Mouse (Mus musculus): ENCODE results near the gene Nap1l4.

Gene Nap1l4

GRCm38 (mm10) chr7:143505411-143505810 is 43.5 kb downstream of the Nap1l4 start:
- CTCF ChIA-PET = interaction anchor here (0.6 to 7.3 kb wide), 73 partner anchors 9 to 1117 kb away, joined by 3 to 84 read pairs (median 5); partner anchors contain the start of genes Cars (in 1 of the 4), Cdkn1c (in 1 of the 4), Ctsd (in 1 of the 4) and Osbpl5 (in 1 of the 4)
- POLR2A ChIA-PET = interaction anchor here (0.5 to 5.5 kb wide), 34 partner anchors 10 to 502 kb away, joined by 3 to 29 read pairs (median 4); partner anchors contain the start of genes Cars (in 2 of the 4), Slc22a18 (in 2 of the 4), Cd81 (in 1 of the 4) and Cdkn1c (in 1 of the 4)

DNA sequence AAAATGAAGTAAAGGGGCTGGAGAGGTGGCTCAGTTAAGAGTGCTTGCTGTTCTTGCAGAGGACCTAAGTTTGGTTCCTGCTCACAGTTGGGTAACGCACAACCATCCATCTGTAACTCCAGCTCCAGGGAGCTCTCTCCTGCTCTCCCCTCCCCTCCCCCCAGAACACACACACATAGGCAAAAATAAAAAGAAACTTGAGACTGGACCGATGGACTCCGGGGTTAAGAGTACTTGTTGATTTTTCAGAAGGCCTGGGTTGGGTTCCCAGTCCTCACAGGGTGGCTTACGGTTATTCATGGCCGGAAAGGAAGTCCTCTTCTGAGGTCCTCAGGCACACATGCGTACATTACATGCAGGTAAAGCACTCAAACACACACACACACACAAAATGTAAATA is 45.0 kb downstream of the Nap1l4 start:
- ChIA-PET POLR2A (interaction anchor here in 2 of 4 experiments (0.7 to 5.5 kb wide), 12 partner anchors 10 to 382 kb away, joined by 4 to 29 read pairs (median 8); partner anchors contain the start of genes Cars (in 2 of the 2) and Slc22a18 (in 1 of the 2)), CTCF (interaction anchor here in 2 of 4 experiments (2.3 to 7.3 kb wide), 9 partner anchors 22 to 352 kb away, joined by 9 to 84 read pairs (median 45); partner anchors contain the start of gene Slc22a18 (in 1 of the 2))

DNA sequence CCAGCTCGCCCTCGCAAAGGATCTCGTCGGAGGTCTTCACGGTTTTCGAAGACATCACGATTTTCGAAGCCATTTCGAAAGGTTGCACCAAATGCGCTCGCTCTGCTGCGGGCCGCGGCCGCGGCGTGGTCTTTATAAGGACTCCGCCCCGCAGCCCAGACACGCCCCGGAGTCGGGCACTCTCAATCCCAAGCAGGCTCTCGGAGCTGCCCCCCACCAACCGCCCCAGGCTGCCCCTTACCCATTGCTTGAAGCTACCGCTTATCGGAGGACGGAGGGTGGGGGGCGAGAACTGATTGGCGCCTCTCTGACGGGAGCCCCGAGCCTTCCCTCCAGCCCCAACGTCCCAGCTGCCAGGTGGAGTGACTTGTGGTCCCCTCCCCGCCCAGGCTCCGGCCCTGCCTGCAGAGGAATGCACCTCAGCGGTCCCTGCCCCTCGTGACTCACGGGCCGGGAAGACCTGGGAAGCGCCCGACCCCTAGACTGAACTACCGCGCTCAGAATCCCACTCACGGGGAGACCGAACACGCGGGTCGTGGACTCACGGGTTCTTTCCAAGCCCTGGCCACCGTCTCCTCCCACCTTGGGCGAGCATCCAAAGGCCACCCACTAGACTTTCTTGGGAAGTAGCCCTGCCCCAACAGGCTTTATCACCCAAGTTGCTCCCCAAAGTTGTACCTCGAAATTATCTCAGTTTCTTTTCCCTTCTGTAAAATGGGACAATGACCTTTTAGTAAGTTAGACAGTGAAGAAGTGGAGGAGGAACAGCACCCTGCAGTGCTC is 46.3 kb downstream of the Nap1l4 start, which contains the start of gene Phlda2:
Gene Phlda2 (minus strand): TSS at position 733 of the 783 bp plus-strand sequence.
- ChIA-PET CTCF (interaction anchor here (0.6 to 7.3 kb wide), 18 partner anchors 9 to 440 kb away, joined by 3 to 84 read pairs (median 4); partner anchors contain the start of gene Slc22a18 (in 2 of the 4)), POLR2A (interaction anchor here in 3 of 4 experiments (0.5 to 5.5 kb wide), 31 partner anchors 9 to 495 kb away, joined by 3 to 29 read pairs (median 4); partner anchors contain the start of genes Nap1l4 (in 2 of the 3), Cars (in 1 of the 3), Cdkn1c (in 1 of the 3) and Slc22a18 (in 1 of the 3))

GRCm38 (mm10) chr7:143501643-143502417 is 47.1 kb downstream of the Nap1l4 start:
- CTCF ChIA-PET = interaction anchor here (0.6 to 7.3 kb wide), 22 partner anchors 10 to 439 kb away, joined by 3 to 84 read pairs (median 4); partner anchors contain the start of gene Slc22a18 (in 2 of the 4)
- POLR2A ChIA-PET = interaction anchor here in 2 of 4 experiments (0.6 to 5.5 kb wide), 22 partner anchors 9 to 494 kb away, joined by 3 to 29 read pairs (median 5); partner anchors contain the start of genes Nap1l4 (in 2 of the 2), Cars (in 1 of the 2) and Slc22a18 (in 1 of the 2)

DNA sequence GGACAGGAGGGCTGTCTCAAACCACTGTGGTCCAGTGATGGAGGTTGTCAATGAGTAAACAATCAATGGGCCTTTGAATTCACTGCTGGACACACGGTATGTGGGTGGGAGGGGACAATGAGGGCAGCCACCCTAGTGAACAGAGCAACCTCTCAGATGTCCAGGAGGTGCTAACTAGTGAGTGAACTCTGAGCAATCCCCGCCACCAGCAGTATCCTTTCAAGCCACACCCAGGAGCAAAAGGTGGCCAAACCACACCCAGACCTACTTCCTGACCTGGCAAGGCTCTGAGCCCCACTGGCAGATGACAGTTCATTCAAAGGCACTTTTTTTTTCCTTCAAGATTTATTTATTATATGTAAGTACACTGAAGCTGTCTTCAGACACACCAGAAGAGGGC is 48.0 kb downstream of the Nap1l4 start:
- POLR2A ChIA-PET = interaction anchor here in 2 of 4 experiments (1.0 to 3.2 kb wide), 4 partner anchors 20 to 205 kb away, joined by 3 to 23 read pairs (median 8); partner anchors contain the start of genes Nap1l4 (in 1 of the 2) and Slc22a18 (in 1 of the 2)
- CTCF ChIA-PET = interaction anchor here in 2 of 4 experiments (0.6 to 1.9 kb wide), 3 partner anchors 20 to 34 kb away, joined by 3 to 9 read pairs (median 3); no protein-coding TSS in a partner anchor

DNA sequence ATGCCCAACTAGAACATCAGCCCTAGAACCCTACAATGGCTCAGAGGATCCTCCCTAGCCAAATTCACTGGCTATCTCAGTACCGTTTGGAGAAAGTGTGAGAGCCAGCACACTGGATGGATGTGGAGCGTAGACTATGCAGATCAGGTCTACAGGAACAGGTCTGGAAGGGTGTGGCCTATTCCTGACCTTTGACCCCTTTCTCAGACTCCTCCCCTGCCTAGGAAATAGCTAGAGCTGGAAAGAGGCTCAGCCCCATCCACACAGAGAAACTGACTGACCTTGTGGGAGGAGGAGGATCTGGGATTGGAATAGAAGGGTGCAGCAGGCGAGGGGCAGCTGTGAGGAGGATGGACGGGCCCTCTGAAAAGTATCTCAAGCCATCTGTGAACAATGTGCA is 50.3 kb downstream of the Nap1l4 start:
- CTCF ChIA-PET = interaction anchor here (0.6 to 2.5 kb wide), 10 partner anchors 8 to 347 kb away, joined by 3 to 9 read pairs (median 4); no protein-coding TSS in a partner anchor
- POLR2A ChIA-PET = interaction anchor here in 3 of 4 experiments (0.6 to 1.3 kb wide), 7 partner anchors 12 to 445 kb away, joined by 3 to 4 read pairs (median 3); no protein-coding TSS in a partner anchor

DNA sequence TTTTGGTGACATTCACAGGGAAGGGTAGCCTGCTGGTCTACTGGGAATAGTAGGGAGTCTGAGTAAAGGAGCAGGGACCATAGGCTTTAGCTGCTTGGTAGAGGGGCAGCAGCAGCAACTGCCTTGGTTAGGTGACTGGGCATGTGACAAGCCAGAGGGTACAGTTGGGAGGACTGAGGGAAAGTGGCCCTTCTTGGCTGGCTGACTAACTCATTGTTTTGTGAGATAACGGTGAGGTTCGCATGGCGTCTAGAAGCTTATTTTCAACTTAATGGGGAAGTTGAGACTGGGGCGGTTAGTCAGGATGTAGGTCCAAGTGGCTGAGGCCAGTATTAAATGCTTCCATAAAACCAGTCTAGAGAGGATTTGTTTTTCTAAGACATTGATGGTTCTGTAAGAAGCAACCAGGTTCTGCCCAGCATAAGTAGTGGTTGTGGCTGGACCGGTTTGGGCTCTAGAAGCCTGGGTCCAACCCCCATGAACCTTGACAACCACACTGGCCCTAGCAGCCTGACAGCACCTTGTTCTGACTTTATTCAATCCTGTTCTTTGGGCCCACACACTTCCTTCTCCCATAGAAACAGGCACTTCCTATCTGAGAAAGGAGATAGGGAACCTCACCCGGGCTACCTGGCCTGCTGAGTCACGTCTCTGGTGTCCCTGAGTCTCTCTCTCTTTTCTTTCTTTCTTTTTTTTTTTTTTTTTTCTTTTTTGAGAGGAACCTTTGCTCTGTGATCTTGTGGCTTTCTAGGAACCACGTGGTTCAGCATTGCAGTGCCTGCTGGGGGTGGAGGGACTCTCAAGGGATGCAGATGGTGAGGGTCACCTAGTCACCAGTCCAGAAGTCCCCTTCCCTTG is 53.6 kb downstream of the Nap1l4 start:
- ChIA-PET CTCF (interaction anchor here in 1 of 4 experiments (0.7 to 1.5 kb wide), 2 partner anchors 14 to 15 kb away, joined by 3 read pairs; no protein-coding TSS in a partner anchor), POLR2A (no interaction called here)

- CTCF ChIA-PET = interaction anchor here (0.6 to 2.9 kb wide), 11 partner anchors 12 to 468 kb away, joined by 3 to 12 read pairs (median 4); no protein-coding TSS in a partner anchor
- POLR2A ChIA-PET = interaction anchor here in 2 of 4 experiments (0.9 to 2.8 kb wide), 6 partner anchors 8 to 440 kb away, joined by 3 to 19 read pairs (median 3); partner anchors contain the start of genes Nap1l4 (in 1 of the 2) and Phlda2 (in 1 of the 2)
Observed at GRCm38 (mm10) chr7:143493616-143494126, 55.2 kb downstream of the Nap1l4 start.

- POLR2A ChIA-PET = interaction anchor here in 1 of 4 experiments (2.2 kb wide), 1 partner anchor 13 kb away, joined by 8 read pairs; no protein-coding TSS in a partner anchor
- CTCF ChIA-PET = interaction anchor here in 3 of 4 experiments (0.7 to 3.0 kb wide), 10 partner anchors 9 to 335 kb away, joined by 3 to 15 read pairs (median 4); no protein-coding TSS in a partner anchor
Observed at GRCm38 (mm10) chr7:143489735-143490134, 59.2 kb downstream of the Nap1l4 start.

DNA sequence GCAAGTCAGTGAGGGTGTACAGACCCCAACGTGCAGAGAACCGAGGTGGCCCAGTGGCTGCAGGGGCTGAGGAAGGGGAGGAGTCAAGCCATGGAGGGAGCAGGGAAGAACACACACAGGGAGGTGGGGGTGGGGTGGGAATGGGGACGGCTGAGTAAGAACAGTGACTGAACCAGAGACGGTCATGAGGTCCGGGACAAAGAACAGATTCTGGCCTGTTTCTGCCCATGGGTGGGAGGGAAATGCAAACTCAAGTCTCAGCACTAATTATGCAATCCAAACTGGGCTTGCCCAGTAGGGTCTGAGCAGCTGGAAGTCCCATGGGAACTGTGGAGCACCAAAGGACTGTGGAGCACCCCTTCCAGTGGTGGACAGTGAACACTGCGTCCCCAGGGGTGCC is 66.4 kb downstream of the Nap1l4 start:
- POLR2A ChIA-PET = interaction anchor here (0.6 to 3.8 kb wide), 13 partner anchors 9 to 358 kb away, joined by 3 to 29 read pairs (median 5); partner anchors contain the start of genes Slc22a18 (in 2 of the 4), Nap1l4 (in 1 of the 4) and Phlda2 (in 1 of the 4)
- CTCF ChIA-PET = interaction anchor here in 3 of 4 experiments (0.6 to 5.0 kb wide), 9 partner anchors 9 to 676 kb away, joined by 3 to 82 read pairs (median 4); partner anchors contain the start of gene Slc22a18 (in 1 of the 3)

DNA sequence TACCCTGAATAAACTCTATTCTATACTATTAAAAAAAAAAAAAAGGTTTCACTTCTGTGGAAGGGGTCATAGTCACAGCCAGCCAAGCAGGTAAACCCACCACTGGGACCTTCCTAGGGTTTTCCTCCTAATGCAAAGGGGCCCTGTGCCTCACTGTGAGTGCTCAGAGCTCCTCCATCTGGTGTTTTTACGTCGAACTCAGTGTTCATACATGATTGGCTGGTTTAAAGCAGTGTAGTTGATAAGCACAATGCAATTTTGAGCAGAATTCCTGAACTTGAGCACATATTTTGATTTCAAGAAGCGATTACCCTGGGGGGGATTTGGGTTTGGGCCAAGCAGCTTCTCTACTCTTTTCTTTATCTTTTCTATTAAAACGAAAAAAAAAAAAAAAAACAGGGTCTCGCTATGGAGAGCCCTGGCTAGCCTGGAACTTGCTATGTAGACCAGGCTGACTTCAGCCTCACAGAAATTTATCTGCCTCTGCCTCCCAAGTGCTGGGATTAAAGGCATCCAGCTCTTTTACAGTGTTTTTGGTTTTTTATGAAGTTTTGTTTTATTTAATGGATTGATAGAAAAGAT is 67.0 kb downstream of the Nap1l4 start:
- POLR2A ChIA-PET = interaction anchor here (0.6 to 3.8 kb wide), 14 partner anchors 8 to 358 kb away, joined by 3 to 29 read pairs (median 5); partner anchors contain the start of genes Slc22a18 (in 2 of the 4), Nap1l4 (in 1 of the 4) and Phlda2 (in 1 of the 4)
- CTCF ChIA-PET = interaction anchor here (0.6 to 5.0 kb wide), 17 partner anchors 9 to 1227 kb away, joined by 3 to 82 read pairs (median 6); partner anchors contain the start of gene Slc22a18 (in 1 of the 4)

GRCm38 (mm10) chr7:143480498-143480897 is 68.4 kb downstream of the Nap1l4 start:
- POLR2A ChIA-PET = interaction anchor here (0.6 to 3.8 kb wide), 16 partner anchors 10 to 184 kb away, joined by 3 to 29 read pairs (median 4); partner anchors contain the start of genes Nap1l4 (in 1 of the 4) and Phlda2 (in 1 of the 4)
- CTCF ChIA-PET = interaction anchor here (0.5 to 5.0 kb wide), 76 partner anchors 9 to 598 kb away, joined by 3 to 82 read pairs (median 4); partner anchors contain the start of genes Cdkn1c (in 2 of the 4), Phlda2 (in 2 of the 4), Cd81 (in 1 of the 4) and Nap1l4 (in 1 of the 4)

- ChIA-PET CTCF (interaction anchor here in 3 of 4 experiments (0.6 to 19.7 kb wide), 8 partner anchors 8 to 339 kb away, joined by 3 to 679 read pairs (median 28); partner anchors contain the start of gene Phlda2 (in 1 of the 3)), POLR2A (interaction anchor here in 1 of 4 experiments (2.3 kb wide), 1 partner anchor 28 kb away, joined by 14 read pairs; no protein-coding TSS in a partner anchor)
Observed at GRCm38 (mm10) chr7:143477800-143478199, 71.1 kb downstream of the Nap1l4 start.

DNA sequence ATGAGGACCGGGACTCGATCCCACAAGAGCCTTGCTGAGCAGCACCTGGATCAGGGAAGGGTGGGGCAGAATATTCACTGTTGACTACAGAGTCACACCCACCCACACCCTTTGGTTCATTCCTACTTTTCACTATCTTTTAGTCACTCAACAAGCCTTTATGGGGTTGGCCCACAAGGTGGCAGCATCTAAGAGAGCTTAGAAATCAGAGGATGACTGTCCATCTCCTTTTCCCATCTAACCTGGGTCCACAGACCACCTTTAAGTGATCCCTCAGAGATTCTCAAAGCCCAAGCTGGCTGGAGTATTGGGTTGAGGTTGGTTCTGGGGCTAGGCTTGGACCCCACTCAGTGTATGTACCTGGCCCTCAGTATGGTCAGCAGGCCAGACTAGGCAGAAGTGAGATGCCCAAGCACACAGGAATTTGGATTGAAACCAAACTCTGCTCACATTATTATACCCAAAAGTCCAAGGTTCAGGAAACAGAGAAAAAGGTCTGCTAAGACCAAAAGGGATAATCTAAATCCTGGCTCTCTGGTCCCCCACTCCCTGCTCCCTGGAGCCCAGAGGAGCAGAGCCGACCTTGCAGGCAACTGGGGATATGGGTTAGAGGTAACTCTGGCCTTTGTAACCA is 72.1 kb downstream of the Nap1l4 start:
- ChIA-PET POLR2A (interaction anchor here in 3 of 4 experiments (0.9 to 2.3 kb wide), 5 partner anchors 9 to 354 kb away, joined by 3 to 14 read pairs (median 3); no protein-coding TSS in a partner anchor), CTCF (interaction anchor here (0.5 to 19.7 kb wide), 30 partner anchors 9 to 582 kb away, joined by 3 to 679 read pairs (median 4); partner anchors contain the start of genes Phlda2 (in 2 of the 4) and Cdkn1c (in 1 of the 4))
